Mouse (Mus musculus): ENCODE measurements at regions not wholly inside any gene's neighbourhood (a gene's known extent, or its start where the extent isn't known, plus 50 kb on each side); places are given as distances from the start of the nearest gene placed in this dataset.

DNA sequence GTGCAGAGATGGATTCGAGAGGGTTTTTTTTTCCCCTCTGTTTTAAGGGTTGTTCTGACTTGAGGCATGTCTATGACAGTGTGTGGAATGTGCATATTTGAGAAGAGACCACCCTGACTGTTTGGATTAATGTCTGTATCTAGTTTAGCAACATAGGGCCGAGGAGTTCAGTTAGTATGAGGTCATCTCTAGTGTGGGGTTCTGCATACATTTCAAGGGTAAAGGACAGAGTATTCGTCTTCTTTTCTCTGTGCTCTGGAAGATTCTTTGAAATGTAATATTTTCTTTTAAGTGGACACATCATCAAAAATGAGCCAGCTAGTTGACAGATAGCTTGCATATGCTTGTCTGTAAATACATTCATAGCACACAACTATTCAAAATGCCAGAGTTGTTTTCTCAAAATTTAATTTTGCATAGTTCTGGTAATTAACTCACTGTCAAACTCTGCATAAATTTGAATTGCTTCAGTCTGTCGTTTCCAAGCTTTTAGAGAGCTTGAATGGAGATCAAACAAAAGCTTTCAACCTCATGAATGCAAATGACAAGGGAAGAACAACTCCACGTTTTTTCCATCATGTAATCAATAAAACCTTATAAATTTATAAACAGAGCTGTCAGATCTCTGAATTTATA lies 415.5 kb downstream of the Adamts20 start:
- no peak for DNase-seq (ENCODE audit: low read depth)

DNA sequence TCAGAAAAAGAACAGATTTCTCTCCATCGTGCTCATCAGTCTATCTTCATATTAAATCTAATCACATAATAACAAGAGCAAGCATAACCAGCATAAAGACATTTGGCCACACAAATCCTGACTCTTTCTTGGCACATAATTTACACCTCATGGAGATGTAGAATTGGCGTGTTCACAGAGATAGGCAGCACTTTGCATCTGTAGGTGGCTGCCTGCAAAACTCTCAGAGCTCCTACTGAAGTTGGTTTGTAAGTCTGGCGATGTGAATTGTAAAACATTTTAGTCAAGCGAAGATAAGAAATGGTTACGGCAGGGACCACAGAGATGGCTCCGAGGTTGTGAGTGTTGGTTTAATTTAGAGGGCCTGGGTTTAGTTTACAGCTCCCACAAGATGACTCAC lies 419.0 kb downstream of the Adamts20 start:
- no peak for DNase-seq (ENCODE audit: low read depth)

DNA sequence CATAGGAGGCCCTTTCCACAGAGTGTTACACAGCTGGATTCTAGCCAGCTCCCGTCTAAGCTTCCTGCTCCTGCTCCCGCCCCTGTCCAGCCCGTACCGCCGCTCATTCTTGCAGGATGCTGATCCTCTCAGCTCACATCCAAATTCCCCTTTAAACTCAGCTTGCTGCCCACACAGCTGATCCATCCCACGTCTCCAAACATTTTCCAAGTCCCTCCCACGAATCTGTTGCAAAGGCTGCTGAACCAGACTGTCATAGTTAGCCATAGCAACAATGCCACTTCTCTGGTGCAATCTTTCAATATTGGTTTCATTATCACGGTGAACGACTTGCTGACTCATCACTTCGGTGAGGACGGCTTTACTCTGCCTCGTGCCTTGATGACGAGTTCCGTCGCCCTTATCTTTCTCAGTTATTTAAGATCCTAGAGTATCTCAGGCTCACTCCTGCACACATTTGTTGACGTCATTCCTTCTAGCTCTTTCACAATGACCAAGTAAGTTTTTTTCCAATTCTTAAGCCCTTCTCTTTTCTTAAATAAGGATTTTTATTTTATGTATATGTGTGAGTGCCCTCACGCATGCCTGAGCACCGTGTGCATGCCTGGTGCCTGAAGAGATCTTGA lies 420.0 kb downstream of the Adamts20 start:
- peak; percentile 69 for DNase-seq (ENCODE audit: low read depth)

DNA sequence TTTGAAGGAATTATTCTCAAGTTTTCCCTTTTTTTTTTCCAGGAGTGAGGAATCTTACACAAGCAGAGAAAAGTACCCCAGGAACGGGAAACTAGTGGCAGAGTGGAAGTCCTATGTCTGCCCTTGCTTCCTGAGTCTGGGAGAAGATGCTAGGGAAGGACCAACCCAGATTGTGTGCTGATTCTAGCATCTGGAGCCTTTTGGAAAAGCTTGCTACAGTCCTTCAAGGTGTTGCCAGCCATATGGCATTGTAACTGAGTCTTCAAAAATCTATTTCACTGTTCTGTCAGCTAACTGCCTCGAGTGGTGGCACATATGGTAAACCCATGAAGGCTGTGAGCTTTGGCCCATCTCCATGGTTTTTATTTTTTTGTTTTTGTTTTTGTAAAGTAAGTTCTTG lies 432.3 kb downstream of the Adamts20 start:
- no peak for DNase-seq (ENCODE audit: low read depth)

DNA sequence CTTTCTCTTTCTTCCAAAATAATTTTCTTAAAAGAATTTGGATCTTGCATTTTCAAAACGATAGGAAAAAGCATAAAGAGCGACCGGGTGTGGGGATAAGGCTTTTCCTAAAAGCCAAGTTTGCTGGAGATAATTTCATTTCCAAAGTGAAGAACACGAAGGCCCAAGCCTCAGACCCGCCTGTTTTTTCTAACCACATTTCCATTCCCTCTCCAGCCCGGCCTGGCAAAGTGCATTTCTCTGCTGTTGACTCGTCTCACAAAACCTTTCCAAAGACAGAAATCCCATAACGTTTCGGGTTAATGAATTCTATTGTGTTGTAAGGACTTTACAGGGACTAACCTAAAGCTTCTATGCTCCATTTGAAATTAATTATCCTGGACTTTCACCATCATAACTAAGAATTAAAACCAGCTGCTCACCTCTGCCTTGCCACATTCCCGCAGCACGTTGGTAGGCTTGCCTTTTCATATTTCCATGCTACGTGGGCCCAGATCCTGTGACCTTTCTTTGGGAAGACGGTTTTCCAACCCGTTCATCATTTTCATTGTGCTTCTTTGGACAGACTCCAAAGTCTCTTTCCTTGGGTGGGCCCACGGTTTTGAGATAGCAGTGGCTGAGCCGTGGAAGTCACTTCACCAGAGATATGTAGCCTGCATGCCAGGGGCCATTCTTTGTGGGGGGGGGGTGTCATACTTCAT lies 430.5 kb upstream of the Prickle1 start:
- DNase-seq (ENCODE audit: low read depth), result no peak

DNA sequence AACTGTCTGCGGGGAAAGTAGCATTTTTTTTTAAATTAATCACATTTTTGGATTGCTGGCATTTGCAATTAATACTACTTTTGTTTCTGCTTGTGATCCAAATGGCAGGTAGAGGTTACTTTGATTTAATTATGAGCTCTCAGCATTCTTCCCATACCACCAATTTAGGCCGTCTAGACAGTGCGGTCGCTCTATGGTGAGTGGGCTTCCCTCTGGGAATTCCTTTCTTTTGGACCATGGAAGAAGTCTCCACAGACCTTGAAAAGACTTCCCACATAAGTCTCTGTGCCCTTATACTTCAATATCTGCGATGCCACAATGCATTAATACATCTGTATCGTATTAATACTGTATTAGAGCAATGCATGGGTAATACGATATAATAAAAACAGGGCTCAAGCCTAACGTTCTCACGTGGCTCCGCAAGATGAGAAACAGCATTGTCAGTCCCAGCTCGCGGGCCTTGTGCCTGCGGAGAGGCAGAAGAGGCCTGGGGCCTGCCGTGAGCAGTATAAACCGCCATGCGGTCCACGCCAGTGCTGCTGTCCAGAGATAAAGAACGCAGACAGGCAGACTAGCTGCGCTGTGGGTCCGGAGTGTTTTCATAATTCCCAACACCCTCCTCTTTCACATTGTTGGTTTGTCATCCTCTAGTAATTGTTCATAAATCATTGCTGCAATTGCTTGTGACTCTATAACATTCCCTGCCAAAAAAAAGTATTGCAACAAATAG lies 429.7 kb upstream of the Prickle1 start:
- DNase-seq (ENCODE audit: low read depth), result peak; percentile 36

DNA sequence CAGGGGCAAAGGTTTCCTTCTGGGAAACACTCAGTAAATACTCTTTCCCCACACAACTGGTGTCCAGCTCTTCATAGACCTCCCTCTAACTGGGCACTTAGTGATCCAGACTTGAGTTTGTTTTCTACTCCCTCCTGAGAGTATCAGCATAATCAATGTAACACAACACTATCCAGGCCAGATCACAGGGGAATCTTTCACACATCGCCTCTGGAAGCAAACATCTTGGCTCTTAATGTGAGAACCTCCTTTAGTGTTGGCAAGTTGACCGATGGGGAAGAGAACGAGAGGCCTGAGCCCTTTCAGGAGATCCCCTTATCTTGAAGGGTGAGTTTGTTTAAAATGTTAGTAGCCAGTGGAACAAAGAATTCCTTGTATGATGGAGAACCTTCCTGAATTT lies 429.1 kb upstream of the Prickle1 start:
- no peak for DNase-seq (ENCODE audit: low read depth)

DNA sequence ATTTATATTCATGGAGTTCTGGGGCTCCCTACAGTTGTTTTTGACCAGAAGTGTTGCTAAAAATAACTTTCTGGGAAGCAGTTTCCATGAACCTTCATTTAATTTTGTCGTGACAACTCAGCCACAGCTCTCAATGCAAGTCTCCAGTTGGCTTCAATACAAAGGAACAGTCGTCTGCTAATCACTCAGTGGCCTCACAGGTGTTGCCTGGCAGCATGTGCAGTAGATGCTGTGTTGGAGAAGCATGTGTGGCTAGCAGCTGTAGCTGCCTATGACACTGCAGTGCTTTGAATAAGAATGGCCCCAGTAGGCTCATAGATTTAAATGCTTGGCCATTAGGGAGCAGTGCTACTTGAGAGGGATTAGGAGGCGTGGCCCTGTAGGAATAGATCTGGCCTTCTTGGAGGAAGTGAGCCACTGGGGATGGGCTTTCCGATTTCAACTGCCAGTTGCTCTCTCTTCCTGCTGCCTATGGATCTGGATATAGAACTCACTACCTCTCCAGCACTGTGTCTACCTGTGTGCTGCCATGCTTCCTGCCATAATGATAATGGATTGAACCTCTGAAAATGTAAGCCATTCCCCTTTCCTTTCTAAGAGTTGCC lies 428.5 kb upstream of the Prickle1 start:
- DNase-seq (ENCODE audit: low read depth), result no peak

DNA sequence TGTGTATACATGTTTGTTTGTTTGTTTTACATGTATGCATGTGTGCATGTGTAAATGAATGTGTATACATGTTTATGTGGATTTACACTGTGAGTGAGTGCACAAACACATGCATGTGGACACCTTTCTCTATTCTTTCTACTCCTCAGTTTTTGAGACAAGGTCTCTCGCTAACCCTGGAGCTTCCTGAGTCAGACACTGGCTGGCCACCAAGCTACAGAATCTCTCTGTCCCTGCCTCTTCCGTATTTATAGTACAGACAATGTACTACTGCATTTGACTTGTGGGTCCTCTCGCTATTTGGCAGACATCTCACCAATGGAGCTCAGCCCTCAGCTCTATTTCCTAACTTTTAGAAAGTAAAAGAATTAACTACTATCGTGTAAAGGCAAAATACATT lies 427.8 kb upstream of the Prickle1 start:
- DNase-seq (ENCODE audit: low read depth), result no peak

DNA sequence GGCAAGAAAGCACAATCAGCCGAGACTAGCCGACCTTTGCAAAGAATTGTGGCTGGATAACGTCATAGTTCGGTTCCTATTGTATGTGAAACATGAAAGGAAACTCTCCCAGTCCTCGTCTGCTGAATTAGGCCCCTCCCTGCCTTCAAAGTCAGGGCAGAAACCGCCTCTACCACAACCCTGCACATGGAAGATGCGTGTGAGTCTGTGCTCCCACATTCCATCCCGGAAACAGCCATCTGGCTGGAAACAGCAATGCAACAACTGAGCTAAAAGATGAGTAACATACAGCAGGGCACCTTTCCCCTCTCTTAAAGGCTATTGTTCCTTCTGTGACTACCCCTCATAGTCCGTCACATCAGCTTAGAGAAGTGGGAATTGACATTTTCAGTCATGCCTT lies 422.1 kb upstream of the Prickle1 start:
- no peak for DNase-seq (ENCODE audit: low read depth)

DNA sequence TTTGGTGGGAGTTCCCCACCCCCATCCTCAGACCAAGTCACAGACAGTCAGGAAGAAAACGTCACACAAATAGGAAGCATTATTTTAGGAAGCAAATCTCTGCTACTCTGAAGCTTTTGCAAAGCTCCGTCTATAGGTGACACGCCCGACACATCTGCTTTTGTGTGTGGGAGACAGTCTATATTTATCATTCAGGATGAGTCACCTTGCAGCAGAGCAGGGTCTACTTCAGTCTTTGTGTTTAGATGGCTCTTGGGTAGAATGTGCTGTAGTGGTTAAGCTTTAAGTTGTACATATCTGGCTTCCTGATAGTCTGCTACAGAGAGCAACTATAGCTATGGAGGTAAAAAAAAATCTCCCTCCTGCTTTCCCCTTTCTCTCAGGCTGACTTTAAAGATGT lies 415.8 kb upstream of the Prickle1 start:
- DNase-seq (ENCODE audit: low read depth), result no peak

DNA sequence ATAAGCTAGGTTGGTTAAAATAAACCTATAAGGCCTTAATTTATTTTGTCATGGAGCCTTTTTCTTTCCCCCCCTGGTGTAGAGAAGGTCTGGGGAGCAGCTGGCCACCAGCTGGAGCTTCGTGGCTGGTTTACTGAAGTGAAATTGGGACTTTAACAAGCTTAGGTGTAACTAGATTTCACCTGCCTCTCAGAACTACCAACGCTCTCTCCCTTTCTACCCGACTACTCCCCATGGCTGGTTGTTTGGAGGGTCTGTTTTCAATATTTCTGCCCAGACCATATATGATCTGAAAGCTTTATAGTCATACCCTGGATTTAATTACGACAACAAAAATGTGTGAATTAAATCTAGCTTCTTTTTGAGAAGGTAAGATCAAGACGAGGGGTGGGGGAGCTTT lies 410.4 kb upstream of the Prickle1 start:
- DNase-seq (ENCODE audit: low read depth), result no peak

DNA sequence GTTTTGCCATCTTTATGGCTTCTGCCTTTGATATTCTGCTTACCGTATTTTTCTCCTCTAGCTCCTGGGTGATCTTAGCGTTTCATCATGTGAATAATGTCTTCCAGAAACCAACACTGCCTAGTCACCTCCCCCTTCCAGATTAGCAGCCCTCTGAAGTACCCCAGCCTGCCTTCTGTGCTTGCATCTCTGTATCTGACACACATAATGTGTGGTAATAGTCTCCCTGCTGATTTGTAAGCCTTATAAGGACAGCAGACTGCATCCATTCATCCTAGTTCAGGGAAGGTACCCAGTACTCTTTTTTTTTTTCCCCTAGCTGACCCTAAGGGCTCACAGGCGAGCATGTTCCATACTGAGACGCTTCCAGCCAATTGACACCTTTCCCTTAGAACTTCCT lies 409.2 kb upstream of the Prickle1 start:
- no peak for DNase-seq (ENCODE audit: low read depth)

DNA sequence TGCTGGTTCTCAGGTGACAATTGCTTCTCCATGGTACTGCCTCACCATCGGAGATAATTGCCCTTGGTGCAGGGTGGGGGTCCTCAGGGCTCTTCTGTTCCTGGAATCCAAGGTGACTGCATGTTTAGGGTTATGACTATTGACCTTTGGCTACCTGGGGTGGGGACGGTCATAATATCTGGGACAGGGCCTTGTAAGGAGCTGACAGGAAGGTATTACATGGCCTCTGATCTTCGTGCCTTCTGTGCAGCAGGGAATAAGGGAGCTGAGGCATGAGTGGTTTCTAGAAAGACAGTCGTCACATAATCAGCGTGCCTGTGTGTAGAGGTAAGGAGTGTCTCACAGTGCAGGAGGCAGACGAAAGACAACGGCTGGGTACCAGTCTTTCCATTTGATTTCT lies 407.5 kb upstream of the Prickle1 start:
- no peak for DNase-seq (ENCODE audit: low read depth)

DNA sequence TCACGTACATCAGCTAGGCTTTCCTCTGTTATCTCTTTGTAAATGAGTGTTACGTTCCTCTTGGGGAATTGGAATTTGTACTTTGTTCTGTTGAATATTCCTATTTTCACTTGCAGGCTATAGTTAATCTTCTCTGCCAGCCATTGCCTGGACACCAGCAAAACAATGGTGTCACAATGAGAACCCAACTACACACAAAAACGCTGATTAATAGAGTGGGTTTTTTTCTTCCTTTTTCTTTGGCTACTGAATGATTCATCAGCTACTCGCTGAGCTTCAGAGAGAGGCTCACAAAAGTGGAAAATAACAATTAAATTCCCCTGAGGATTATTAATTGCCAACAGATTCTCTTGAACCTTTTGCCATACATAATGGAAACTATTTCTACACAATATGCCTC lies 398.9 kb upstream of the Prickle1 start:
- DNase-seq (ENCODE audit: low read depth), result no peak

DNA sequence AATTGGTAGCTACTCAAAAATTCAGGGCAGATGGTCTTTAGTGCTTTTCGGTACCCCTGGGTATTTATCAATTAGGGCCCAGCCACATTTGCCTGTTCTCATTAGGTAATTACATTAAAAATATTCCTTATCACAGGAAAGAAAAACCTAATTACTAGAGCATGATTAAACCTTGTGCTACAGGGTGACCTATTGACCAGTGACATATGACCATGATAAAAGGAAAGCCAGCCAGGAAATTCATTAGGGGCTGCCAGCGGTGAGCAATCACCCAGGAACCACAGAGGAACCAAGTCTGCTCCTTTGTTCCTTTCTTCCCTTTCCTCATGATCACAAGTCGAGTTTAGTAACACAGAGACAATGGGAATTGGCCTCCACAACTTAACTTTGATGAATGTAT lies 394.4 kb upstream of the Prickle1 start:
- DNase-seq (ENCODE audit: low read depth), result no peak

DNA sequence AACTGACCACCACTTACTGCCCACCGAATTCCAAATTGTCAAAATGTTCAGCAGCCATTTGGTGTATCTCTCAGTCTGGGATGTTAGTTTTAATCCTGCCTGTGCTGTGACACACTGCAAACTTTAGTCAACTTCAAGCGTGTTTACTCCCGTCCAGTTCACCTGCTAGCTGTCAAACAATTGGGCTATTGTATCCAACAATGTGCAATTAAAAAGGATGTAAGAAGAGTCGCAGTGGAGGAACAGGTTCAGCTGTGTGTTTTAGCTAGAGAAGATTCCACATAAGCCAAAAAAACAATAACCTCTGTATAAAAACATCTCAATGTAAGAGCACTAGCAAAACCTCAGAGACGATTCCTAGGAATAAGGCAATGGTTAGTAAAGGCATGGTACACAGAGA lies 392.7 kb upstream of the Prickle1 start:
- DNase-seq (ENCODE audit: low read depth), result peak; percentile 63

DNA sequence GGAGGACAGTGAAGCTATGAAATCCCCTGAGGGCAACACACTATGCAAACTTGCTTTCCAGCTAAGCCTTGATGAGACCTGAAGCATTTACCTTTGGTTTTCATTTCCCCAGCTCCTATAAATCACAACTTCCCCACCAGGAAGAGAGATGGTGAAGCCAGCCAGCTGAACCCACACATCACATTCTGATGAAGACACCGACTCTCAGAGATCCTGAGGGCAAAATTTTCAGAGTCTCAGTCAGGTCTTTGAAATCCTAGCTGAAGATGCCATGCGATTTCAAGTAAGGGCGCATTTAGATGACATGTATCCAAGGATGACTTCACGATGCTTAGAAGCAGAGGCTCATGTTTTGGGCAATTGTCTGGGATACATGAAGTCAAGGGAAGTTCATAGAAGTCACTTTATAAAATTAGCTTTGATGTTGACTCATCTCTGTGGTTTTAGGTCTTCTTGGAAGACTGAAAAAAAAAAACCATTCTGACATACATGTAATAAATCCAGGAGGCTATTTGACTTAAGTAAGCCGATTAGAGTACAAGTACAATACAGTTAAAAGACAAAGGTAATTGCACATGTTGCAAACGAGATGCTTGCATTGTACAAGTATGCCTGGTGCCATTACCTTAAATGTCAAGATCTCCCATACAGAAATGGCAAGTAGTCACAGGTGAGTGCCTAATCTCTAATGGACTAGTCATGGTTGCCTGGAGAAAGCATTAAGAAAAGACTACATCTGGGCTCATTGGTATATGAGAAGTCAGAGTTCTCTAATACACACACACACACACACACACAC lies 391.1 kb upstream of the Prickle1 start:
- peak; percentile 91 for DNase-seq (ENCODE audit: low read depth)

DNA sequence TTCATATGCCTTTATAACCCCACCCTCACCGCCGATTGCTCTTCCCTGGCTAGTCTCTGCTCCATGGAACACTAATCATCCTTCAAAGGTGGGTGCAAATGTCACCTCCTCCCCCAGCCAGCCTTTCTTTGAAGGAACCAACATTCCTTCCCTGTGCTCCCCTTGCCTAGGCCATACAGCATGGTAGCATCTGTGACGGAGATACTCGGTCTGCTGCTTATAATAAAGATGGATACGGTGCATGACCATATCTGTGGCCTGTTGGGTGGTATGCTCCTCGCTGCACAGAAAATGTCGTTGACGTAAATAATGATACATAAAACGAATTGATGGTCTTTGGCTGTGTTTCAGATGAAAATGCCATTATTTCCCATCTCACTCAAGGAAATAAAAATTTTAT lies 386.4 kb upstream of the Prickle1 start:
- DNase-seq (ENCODE audit: low read depth), result no peak

DNA sequence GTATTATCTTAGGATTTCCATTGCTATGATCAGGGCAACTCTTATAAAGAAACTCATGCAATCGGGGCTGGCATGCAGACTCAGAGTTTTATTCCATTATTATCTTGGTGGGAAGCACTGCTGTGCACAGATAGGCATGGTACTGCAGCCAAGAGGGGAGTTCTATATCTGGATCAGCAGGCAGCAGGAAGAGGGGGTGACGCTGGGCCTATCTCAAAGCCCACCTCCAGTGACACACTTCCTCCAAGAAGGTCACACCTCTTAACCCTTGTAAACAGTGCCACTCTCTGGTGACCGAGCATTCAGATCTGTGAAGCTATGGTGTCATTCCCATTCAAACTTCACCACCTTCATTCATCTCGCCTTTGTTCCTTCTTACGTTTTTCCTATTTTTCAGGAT lies 381.8 kb upstream of the Prickle1 start:
- DNase-seq (ENCODE audit: low read depth), result no peak

DNA sequence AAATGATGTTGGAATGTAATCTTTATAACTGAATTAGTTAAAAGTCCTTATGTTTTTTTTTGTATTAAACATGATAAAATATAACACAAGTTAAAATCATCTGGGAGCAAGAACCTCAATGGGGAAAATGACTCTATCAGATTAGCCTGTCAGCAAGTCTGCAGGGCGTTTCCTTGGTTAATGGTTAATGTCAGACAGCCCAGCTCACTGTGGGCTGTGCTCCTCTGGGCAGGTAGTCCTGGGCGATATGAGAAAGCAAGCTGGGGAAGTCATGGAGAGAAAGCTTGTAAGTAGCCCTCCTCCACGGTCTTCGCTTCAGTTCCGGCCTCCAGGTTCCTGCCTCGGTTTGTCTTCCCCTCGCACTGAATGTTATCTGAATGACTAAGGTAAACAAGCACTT lies 379.0 kb upstream of the Prickle1 start:
- DNase-seq (ENCODE audit: low read depth), result no peak

DNA sequence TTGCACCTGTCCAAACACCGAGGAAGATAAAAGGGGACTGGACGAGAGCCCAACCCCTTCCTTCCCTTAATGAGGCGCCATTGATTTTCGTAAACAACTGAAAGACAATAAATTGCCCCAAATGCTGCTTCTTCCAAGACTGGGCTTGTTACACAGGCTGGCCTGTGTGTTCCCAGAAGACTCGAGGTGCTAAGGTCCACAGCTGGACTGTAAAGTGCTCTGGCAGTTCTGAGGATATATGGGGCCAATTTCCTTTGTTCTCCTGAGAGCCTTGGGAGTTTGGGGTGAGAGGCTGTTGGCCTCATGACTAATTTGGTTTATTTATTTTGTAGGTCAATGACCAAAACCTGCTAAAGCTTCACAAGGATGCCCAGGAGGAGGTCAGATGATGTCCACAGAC lies 377.3 kb upstream of the Prickle1 start:
- DNase-seq (ENCODE audit: low read depth), result no peak

All from gonadal fat pad, adult 2 months (tissue).